Mouse (Mus musculus) midbrain, embryonic 11.5 days (tissue): ENCODE data around the gene Grin2d. TPM values are rescaled to one million over a fixed set of nuclear protein-coding genes. Genes with fewer than 3 reads are reported as not detected.

Experiments
- ATAC-seq: fragments of 200-750 bp; cut with Nextera tagmentation; 2 replicates; pipeline ENCODE4 v1.8.0; 2017; ENCODE audit warnings: moderate TSS enrichment, moderate library complexity; ENCODE audit not compliant: low FRiP score
- DNase-seq: peaks from one replicate; pipeline ENCODE4 v3.0.0; 2015; ENCODE audit warnings: low spot score; ENCODE audit errors: missing footprints
- H3K27ac ChIP-seq: fragments of 300-500 bp; sonication (generic); 2 replicates; pipeline ENCODE4 v1.5.1; 2014; ENCODE audit warnings: low read depth, low read length
- H3K27me3 ChIP-seq: fragments of 300-500 bp; sonication (generic); 2 replicates; pipeline ENCODE4 v1.6.1; 2014; ENCODE audit warnings: mild to moderate bottlenecking, low read length, moderate library complexity, mixed read lengths; ENCODE audit not compliant: control insufficient read depth, insufficient read depth
- H3K36me3 ChIP-seq: fragments of 300-500 bp; sonication (generic); 2 replicates; pipeline ENCODE4 v1.6.1; 2014; ENCODE audit warnings: mild to moderate bottlenecking, low read length, moderate library complexity, mixed read lengths; ENCODE audit not compliant: control insufficient read depth, insufficient read depth
- H3K4me1 ChIP-seq: fragments of 300-500 bp; sonication (generic); 2 replicates; pipeline ENCODE4 v1.6.1; 2014; ENCODE audit warnings: low read length; ENCODE audit not compliant: control insufficient read depth, insufficient read depth
- H3K4me2 ChIP-seq: fragments of 300-500 bp; sonication (generic); 2 replicates; pipeline ENCODE4 v1.6.1; 2014; ENCODE audit warnings: mild to moderate bottlenecking, moderate library complexity
- H3K4me3 ChIP-seq: fragments of 300-500 bp; sonication (generic); 2 replicates; pipeline ENCODE4 v1.5.1; 2014; ENCODE audit warnings: low read depth, low read length
- H3K9ac ChIP-seq: fragments of 300-500 bp; sonication (generic); 2 replicates; pipeline ENCODE4 v1.6.1; 2014; ENCODE audit warnings: low read length
- H3K9me3 ChIP-seq: fragments of 300-500 bp; sonication (generic); 2 replicates; pipeline ENCODE4 v1.6.1; 2016; ENCODE audit warnings: low read length; ENCODE audit not compliant: control insufficient read depth
- WGBS: fragments of 180-500 bp; shearing (Covaris S2); extraction: QIAGEN DNeasy Blood & Tissue Kit; methylation state at CpG from one replicate; pipeline ENCODE4 v1.1.7; 2014; 5-methylcytosine and 5-hydroxymethylcytosine counted together
- polyA plus RNA-seq: library from polyadenylated mRNA; unstranded; fragments of >200 nt; fragmentation: Nextera tagmentation; extraction: Ambion mirVana; gene quantifications from 2 replicates; pipeline ENCODE4 v1.2.1, GENCODE M21; 2014

The Grin2d gene
- polyA plus RNA-seq, 1 experiment from 2014 or later = 0.14 TPM

DNA sequence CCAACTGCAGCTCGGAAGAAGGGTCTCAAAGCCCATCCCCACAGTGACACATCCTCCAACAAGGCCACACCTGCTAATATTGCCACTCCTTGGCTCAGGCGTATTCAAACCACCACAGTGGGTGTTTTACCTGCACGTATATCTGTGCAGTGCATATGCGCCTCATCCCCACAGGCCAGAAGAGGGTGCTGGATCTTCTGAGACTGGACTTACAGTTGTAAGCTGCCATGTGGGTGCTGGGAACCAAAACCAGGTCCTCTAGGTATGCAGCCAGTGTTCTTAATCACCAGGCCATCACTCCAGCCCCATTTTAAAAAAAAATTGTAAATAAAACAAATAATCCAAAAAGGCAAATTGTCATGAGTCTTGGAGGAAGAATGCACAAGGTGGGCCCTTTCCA is 2.4 kb upstream of the Grin2d start:
- WGBS = 98% methylated on average over 4 of the region's 4 CpGs
- peaks cover 29% of the 10 kb centered on the region for H3K36me3 ChIP-seq
- DNase-seq (no peak), ATAC-seq (no peak)
- H3K9me3 ChIP-seq = no peaks in the 10 kb centered on the region
- H3K4me2 ChIP-seq = no peak overlapping the region
- H3K4me1 ChIP-seq = no peaks in the 10 kb centered on the region
- no peaks in the 10 kb centered on the region for H3K27me3 ChIP-seq
- no peak overlapping the region for H3K27ac ChIP-seq
- no peak overlapping the region for H3K9ac ChIP-seq
- H3K4me3 ChIP-seq = no peak overlapping the region

DNA sequence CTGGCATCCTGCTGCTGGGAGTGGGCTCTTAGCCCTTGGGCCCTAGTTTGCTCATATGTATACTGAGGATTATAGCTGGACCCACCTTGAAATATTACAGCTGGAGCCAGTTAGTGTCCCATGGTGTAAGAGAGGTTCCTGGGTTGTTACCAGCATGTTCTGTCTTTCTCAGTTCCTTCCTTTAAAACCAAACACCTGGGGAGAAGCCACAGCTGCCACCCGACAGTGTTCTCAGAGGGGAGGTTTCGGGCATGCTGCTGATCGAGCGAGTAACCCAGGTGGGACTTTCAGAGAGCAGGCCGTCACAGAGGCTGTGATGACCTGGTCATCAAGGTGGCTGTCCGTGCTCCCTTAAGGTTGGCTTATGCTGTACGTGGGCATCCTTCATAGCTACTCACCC is 1.3 kb downstream of the Grin2d start:
- peaks cover 9% of the 10 kb centered on the region for H3K4me1 ChIP-seq
- H3K4me3 ChIP-seq = no peak overlapping the region
- peaks cover 18% of the 10 kb centered on the region for H3K36me3 ChIP-seq
- 95% methylated on average over 7 of the region's 7 CpGs for WGBS
- no peak for ATAC-seq
- H3K9me3 ChIP-seq = no peaks in the 10 kb centered on the region
- H3K27ac ChIP-seq = no peak overlapping the region
- H3K4me2 ChIP-seq = no peak overlapping the region
- DNase-seq = no peak
- H3K9ac ChIP-seq = no peak overlapping the region
- H3K27me3 ChIP-seq = no peaks in the 10 kb centered on the region

DNA sequence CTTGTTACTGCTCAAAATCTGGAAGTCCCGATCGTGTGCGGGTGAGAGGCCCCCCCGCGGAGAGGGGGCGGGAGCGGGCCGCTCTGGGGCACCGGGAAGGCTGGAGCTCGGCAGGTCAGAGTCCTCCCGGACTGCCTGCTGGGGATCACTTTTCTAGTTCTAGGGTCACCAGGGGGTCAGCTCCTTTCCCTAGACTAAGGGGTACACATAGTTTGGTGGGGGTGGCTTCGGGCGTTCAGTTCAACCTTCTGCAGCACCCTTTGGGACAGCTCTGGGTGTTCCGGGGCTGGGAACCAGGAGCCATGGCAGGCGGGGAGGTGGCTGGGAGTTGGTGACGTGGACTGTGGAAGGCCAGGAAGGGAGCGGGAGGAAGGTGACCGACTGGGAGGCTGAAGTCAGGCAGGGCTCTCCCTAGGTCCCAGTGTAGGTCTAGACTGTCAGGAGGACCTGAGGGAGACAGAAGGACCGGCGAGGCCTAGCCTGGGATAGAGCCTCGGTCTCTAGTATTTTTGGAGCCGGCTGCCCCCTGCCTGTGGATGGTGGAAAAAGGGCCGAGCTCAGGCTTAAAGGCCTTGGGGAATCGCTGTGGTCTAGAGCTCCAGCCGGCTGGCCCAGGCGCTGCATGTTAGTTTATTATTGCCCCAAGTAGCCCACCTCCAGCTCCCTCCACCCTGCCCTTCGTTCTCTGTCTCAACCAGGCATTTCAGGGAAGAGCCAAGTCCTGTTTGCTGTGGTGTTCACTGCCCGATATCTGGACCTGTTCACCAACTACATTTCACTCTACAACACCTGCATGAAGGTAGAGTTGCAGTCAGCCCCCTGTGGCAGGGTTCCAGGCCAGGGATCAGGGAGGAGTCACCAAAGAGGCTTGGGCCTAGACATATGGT is 4.9 kb downstream of the Grin2d start:
- WGBS = 5% methylated on average over 28 of the region's 28 CpGs
- peak; percentile 97 for DNase-seq
- H3K4me3 ChIP-seq = peak overlapping the region; percentile 81

DNA sequence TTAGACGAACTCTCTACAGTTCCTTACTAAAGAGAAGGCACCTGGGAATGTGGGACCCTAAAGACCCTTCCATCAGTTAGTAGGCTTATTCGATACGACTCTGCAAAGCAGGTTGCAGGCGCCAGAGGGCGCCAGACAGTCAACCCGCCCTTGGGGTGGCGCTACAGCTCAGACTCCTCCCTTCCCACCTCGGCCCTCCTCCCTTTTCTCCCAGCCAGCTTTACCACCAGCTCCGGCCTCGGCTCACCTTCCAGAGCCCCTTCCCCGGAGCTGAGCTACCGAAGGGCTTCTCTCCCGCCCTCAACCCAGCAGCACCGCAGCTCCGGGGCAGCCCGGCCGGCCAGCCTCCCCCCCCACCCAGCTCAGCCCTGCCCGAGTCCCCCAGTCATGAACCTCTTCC is 5.6 kb downstream of the Grin2d start, which contains the start of gene Kdelr1:
Gene Kdelr1 (plus strand): TSS at position 149 of the 400 bp plus-strand sequence.
- Histone ChIP-seq H3K4me3 (peak within 1 kb of the TSS; percentile 81), H3K27me3 (peaks cover 37% of the 10 kb centered on the region), H3K4me2 (peak within 1 kb of the TSS; percentile 72), H3K9me3 (no peaks in the 10 kb centered on the region), H3K9ac (peak within 1 kb of the TSS; percentile 81), H3K36me3 (peaks cover 11% of the 10 kb centered on the region), H3K27ac (peak within 1 kb of the TSS; percentile 73), H3K4me1 (peaks cover 32% of the 10 kb centered on the region)
- peak; percentile 100 for DNase-seq
- ATAC-seq = peak; percentile 75
- WGBS = under 1% methylated on average over 18 of the region's 18 CpGs

More for the DNA sequence above, 4.9 kb downstream of the Grin2d start:
- Histone ChIP-seq H3K4me2 (peak overlapping the region; percentile 72), H3K4me1 (peaks cover 25% of the 10 kb centered on the region), H3K27ac (peak overlapping the region; percentile 73), H3K27me3 (peaks cover 30% of the 10 kb centered on the region), H3K9ac (peak overlapping the region; percentile 81), H3K9me3 (no peaks in the 10 kb centered on the region), H3K36me3 (peaks cover 11% of the 10 kb centered on the region)
- peak; percentile 57 for ATAC-seq

DNA sequence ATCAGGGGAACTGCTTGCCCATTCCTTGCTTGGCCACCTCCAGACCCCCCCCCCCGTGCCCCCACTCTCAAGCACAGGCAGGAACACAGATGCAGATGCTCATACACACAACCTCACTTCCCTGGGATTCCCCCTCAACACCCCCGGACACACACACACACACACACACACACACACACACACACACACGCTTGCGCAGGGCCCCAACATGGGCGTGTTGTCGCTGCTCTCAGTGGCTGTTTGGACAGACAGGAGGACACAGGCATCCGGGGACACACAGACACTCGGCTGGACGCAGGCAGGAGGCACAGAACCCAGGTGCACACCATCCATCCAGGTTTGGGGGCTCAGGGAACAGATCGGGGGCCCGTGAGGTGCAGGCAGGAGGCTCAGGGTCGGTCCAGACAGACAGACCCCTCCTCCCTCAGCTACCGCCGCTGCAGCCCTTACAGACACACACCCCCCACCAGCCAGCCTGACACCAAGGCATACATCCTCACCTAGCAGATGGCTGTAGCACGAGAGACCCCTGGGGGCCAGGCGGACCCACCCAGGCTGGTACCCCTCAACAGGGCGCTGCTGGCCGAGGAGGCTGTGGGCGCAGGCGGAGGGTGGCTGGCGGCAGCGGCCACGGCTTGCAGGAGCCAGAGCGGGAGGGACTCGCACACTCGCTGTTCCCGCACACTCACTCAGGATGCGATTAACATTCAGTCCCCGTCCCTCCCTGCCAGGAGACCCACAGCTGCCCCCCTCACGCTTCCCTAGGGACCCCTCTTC is 7.7 kb downstream of the Grin2d start:
- H3K4me3 ChIP-seq = peak overlapping the region; percentile 20
- ATAC-seq (no peak), DNase-seq (peak; percentile 90)
- H3K36me3 ChIP-seq = peaks cover 3% of the 10 kb centered on the region; the same call in 1 of the 2 replicates
- H3K9me3 ChIP-seq = no peaks in the 10 kb centered on the region
- 1% methylated on average over 30 of the region's 30 CpGs for WGBS
- H3K27me3 ChIP-seq = peaks cover 52% of the 10 kb centered on the region
- no peak overlapping the region for H3K27ac ChIP-seq
- H3K9ac ChIP-seq = peak overlapping the region; percentile 52
- peak overlapping the region; percentile 50 for H3K4me2 ChIP-seq
- peaks cover 38% of the 10 kb centered on the region for H3K4me1 ChIP-seq

DNA sequence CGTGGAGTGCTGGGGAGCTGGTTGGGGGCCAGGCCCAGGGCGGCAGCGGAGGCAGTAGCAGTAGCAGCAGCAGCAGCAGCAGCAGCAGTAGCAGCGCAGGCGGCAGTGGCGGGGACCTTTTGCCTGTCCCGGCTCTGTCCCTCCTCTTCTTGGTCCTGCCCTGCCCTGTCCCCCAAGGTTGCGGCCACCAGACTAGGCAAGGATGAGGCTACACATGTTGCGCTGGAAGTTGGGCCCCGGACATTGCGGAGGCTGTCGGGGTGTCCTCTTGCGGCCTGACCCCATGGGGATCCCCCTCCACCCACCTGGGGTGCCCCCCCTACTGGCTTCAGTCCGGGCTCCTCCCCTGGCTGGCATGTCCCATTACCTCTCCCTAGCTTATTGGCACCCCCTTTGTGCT is 8.4 kb downstream of the Grin2d start:
- H3K4me3 ChIP-seq = peak overlapping the region; percentile 20
- H3K4me1 ChIP-seq = peaks cover 38% of the 10 kb centered on the region
- no peak overlapping the region; the same call in 1 of the 2 replicates for H3K9ac ChIP-seq
- peak overlapping the region; percentile 50 for H3K4me2 ChIP-seq
- no peak overlapping the region for H3K27ac ChIP-seq
- WGBS = under 1% methylated on average over 14 of the region's 14 CpGs
- peaks cover 3% of the 10 kb centered on the region; the same call in 1 of the 2 replicates for H3K36me3 ChIP-seq
- ATAC-seq = no peak
- DNase-seq = no peak
- peaks cover 52% of the 10 kb centered on the region for H3K27me3 ChIP-seq
- H3K9me3 ChIP-seq = no peaks in the 10 kb centered on the region

DNA sequence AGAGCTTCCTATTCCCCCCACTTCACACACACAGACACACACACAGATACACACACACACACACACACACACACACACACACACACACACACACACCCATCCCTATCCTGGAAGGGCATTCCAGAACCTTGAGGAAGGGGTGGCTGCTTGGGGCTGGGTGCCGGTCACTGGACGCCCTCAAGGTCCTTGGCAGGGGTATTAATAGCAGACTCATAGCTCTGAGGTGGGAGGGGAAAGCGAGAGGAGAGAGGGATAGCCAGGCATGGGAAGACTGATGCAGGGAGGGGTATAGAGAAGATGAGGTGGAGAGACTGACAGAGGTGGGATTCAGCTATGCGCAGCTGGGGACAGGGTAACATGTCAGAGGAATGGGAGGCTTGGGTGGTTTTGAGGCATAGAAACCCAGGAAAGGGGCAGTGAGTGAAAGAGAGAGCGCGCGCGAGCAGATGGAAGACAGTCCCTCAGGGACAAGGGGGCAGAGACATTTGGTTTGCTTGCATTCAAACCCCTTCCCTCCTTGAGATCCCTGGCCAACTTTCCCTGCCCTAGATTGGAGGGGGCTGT is 9.0 kb downstream of the Grin2d start:
- Histone ChIP-seq H3K4me3 (peak overlapping the region; percentile 20; the same call in 1 of the 2 replicates), H3K4me2 (peak overlapping the region; percentile 50; the same call in 1 of the 2 replicates), H3K4me1 (peaks cover 37% of the 10 kb centered on the region), H3K27ac (no peak overlapping the region), H3K9me3 (no peaks in the 10 kb centered on the region), H3K9ac (peak overlapping the region; percentile 18; the same call in 1 of the 2 replicates), H3K27me3 (peaks cover 52% of the 10 kb centered on the region), H3K36me3 (peaks cover 2% of the 10 kb centered on the region; the same call in 1 of the 2 replicates)
- no peak for ATAC-seq
- DNase-seq = no peak
- 20% methylated on average over 8 of the region's 8 CpGs for WGBS

DNA sequence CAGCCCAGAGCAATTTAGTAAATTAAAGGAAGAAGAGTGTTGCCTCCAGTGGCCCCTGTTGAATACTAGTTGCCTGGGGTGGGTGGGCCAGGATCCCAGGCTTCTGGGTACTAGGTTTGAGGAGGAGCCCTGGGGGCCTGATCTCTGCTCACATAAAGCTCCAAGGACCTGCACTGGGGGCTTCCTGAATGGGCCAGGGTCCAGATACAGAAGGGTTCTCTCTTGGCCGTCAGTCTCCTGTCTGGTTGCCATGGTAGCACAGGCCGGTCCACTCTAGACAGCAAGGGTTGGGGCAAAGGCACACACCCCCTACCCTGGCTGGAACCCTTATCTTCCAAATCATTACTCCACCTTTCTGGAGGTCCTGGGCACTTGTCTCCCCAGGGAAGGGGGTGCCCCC is 10.3 kb downstream of the Grin2d start:
- no peak overlapping the region for H3K4me3 ChIP-seq
- 0 out of 2 replicates have a peak, but pooled peaks have one; percentile 22 for ATAC-seq
- H3K36me3 ChIP-seq = no peaks in the 10 kb centered on the region
- WGBS = 14% methylated on average over 2 of the region's 2 CpGs
- H3K27ac ChIP-seq = no peak overlapping the region
- DNase-seq = no peak
- peaks cover 53% of the 10 kb centered on the region for H3K27me3 ChIP-seq
- no peak overlapping the region for H3K9ac ChIP-seq
- no peaks in the 10 kb centered on the region for H3K9me3 ChIP-seq
- H3K4me1 ChIP-seq = peaks cover 29% of the 10 kb centered on the region
- no peak overlapping the region for H3K4me2 ChIP-seq
